Mouse (Mus musculus): Measurements from ENCODE around the gene Ccdc73.
A peak's percentile ranks its signal among the peaks of the same experiment; 100 is the strongest.
"Not testable (repeated sequence)": the region's sequence is repeated elsewhere in the genome, so short reads cannot be mapped to it uniquely, and the experiment has no call there.

The Ccdc73 gene

DNA sequence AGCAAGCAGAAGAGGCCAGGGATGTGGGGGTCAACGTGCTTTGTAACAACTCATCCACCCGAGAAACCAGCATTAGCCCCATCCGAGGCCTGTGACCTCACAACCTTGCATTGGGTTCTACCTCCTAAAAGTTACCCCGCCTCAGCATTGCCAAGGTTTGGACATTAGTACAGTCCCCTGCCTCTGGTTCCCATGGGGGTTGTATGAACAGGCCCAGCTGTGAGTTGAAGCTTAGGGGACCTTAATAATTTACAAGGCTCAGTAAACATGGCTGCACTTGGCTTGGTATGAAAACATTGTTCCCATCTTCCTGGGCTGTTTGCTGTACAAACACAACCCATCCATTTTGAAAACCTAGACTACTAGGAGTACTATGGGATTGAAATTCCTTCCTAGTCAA, 156.2 kb downstream of the Ccdc73 start:
- no peak for DNase-seq (ENCODE audit: low read depth in 2 of 2, low spot score in 2 of 2)

DNA sequence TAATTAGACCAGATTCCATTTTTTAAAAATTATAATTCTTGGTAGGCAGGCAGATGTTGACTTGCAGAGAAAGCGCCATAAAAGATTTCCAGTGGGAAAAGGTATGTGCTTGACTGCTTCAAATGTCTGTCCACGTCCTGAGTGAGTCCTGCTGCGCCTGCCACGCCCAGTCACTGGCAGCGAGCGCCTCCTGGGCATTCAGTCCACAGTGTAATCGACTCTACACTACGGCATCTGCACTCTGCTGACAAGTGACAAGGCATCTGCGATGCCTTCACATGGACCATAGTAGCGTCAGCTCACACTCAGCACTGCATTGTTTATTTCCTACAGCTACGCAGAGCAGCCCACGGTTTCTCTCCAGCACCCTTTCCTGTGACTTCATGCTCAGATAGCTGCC, 158.0 kb downstream of the Ccdc73 start:
- DNase-seq (ENCODE audit: low read depth in 2 of 2, low spot score in 2 of 2), result not testable (repeated sequence)

DNA sequence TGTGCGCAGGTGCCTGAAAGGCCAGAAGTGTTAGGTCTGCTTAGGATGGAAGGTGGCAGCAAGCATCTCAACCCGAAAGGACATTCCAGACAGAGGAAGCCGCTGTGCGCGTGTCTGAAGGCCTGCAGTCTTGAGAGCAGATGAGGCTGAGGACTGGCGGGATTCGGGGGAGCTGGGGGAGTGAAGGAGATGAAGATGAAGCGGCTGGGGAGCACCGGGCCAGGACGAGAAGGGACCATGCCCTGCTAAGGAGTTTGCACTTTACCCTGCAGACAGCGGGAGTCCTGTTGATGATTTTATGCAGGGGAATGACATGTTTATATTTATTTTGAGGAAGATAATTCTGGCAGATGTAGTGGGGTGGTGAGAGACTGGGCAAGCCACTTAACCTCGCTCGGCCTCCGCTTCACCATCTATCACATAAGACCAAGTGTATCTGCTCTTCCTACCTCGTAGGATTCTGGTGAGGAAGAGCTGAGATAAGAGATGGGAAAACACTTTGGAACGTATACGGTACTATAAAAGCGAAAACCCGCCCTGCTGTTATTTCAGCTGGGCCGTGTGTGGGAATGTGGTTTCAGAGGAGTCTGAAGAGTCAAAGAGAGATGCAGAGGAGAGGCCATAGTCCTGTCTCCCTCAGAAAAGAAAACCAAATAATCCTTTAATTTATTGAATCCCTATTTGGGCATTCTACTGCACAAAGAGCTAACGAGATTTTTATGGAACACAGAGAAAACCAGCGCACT, 159.5 kb downstream of the Ccdc73 start:
- DNase-seq (ENCODE audit: low read depth in 2 of 2, low spot score in 2 of 2), result no peak

DNA sequence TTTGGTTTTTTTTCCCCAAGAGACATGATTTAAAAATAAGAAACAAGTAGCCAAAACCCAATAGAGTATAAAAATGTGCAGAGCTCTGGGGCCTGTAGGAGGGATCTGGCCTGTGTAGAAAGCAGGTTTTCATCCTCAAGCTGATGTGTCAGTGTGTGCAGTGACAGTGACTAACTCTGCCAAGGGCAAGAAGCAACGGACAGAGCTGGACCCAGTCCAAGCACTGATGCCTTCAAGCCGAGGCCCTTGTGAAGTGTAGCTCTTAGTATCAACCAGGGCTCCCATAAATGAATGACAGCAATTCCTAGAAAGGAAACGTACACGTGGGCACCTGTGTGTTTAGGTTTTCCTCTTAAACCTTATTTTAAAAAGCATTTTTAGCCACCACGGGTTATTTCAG, 161.2 kb downstream of the Ccdc73 start:
- DNase-seq (ENCODE audit: low read depth in 2 of 2, low spot score in 2 of 2), result no peak

DNA sequence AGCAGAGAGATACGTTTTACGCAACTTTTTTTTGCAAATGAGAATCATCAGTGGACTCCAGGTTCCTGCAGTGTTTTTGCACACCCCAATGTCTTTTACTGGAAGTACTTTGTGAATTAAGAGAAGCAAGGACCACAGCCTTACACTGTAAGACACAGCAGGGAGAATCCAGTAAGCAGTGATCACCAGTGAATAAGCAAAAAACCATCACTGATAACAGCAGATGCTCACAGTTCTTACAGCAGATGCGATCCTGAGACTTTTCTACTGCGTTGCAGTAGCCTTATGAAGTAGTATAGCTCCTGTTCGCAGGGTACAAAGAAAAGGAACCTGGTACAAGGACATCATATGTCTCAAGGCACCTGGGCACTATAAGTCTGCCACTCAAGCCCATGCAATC, 162.9 kb downstream of the Ccdc73 start:
- DNase-seq (ENCODE audit: low read depth in 2 of 2, low spot score in 2 of 2), result no peak

DNA sequence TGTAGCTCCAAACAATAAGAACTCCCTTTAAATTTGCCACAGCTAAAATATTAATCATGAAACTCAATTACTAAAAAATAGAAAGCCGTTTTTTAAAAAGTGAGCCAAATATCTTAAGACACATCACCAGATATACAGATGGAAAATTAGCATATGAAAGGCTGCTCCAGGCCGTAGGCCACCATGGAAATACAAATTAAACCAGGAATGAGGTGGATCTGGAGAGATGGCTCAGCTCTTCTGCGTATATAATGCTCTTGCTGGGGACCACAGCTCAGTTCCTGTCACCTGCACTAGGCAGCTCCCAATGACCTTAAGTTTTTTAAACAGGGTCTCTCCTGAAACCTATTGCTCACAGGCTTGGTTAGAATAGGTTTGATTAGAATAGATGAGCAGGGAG, 166.5 kb downstream of the Ccdc73 start:
- no peak for DNase-seq (ENCODE audit: low read depth in 2 of 2, low spot score in 2 of 2)

DNA sequence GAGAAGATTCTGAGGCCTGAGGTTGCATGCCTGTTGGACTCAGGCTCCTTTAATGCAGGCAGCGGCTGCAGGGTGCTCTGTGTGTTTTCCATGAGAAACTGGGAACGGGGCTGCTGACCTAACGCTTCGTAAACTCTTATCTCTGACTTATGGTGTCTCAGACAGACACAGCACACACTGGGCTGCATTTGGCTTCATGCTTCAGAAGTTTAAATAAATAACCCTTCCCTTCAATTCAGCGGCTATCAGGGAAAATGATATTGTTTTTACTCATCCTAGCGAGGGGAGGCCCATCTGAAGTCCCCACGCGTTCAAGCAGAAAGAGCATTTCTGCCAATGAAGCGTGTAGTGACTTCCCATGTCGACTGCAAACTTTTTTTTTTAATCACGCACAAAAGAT, 168.4 kb downstream of the Ccdc73 start:
- DNase-seq (ENCODE audit: low read depth in 2 of 2, low spot score in 2 of 2), result no peak

DNA sequence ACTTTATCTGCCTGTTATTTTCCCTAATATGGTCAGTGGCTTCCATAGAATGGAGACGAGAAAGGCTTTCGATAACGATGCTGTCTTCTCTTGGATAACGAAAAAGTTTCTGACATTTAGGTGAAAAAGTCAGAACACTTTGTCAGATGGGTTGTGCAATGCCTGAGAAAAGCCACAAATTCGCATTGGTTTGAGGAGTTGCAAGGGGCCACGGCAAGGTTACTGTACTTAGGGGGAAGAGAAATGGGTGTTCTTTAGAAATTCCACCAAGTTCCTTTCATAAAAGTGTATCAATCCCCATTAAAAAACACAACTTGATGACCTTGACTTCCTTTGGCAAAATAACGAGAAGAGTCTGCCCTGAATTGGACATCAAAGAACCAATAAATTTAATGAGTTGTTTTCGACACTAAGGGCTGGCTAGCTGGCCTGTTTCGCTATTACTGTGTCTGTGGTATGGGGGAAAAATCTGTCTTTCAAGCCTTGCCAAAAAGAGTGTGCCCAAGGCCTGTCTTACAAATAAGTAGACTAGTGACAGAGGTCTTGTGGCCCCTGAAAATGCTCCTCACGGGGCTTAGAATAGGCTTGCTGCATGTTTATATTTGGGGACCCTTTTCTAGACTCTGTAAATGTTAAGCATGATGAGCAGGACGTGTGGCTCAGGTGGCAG, 168.9 kb downstream of the Ccdc73 start:
- no peak for DNase-seq (ENCODE audit: low read depth in 2 of 2, low spot score in 2 of 2)

DNA sequence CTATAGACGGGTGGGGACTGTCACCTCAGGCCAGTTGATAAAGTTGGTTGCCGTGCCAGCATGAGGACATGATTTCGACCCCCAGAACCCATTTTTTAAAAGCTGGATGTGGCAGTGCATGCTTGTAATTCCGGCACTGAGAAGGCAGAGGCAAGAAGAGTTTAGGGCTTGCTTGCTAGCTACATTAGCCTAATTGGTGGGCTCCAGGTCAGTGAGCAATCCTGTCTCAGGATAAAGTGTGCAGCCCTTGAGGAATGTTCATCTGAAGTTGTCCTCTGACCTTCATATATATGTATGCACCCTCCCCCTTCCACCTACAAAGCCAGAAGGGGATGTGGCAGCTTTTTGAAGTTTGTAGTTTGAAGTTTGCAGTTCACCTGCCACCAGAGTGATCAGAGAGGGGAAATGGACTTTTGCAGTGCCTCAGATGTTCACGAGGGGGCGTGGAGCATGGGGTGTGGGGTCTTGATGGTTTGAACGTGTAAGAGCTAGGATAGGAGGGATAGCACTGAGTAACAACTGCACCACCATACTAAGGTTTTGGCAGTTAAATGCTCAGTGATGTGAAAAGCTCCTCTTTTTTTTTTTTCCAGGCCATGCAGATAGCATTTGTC, 170.5 kb downstream of the Ccdc73 start:
- peak in 1 of 2 experiments; percentile 2 for DNase-seq (ENCODE audit: low read depth in 2 of 2, low spot score in 2 of 2)

DNA sequence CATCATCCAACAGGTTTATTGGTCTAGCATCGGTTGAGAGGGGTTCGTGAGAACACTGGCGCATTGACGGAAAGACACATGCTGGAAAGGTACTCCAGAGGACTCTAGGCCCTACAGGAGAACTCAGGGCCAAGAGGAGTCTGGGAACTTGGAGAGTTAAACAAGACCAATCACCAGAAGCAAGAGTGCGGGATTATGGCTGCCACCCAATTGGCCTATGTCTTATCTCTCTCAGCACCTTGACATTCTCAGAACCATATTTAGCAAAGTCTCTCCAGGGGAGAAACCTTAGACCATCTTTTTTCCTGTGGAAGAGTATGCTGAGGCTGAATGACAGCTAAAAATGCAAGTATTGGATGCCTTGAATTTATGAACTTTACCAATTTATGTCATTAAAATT, 171.3 kb downstream of the Ccdc73 start:
- DNase-seq (ENCODE audit: low read depth in 2 of 2, low spot score in 2 of 2), result no peak

DNA sequence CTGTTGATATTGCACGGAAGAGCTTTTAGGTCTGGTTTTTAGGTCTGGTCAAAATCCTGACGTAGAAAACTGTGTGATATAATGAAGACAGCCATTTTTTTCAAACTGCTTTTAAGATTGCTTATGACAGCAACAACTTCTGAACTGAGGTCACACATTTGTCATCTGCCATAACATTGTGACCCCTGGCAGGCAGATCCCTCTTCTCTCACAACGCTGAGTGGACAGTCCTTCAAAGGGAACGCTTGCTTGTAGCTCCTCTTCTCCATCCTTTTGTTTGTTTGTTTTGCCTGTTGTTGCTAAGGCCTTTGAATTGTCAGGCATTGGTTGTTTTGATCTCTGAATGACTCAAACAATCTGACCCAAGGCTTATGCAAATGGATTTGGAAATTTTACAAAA, 173.3 kb downstream of the Ccdc73 start:
- DNase-seq (ENCODE audit: low read depth in 2 of 2, low spot score in 2 of 2), result no peak

DNA sequence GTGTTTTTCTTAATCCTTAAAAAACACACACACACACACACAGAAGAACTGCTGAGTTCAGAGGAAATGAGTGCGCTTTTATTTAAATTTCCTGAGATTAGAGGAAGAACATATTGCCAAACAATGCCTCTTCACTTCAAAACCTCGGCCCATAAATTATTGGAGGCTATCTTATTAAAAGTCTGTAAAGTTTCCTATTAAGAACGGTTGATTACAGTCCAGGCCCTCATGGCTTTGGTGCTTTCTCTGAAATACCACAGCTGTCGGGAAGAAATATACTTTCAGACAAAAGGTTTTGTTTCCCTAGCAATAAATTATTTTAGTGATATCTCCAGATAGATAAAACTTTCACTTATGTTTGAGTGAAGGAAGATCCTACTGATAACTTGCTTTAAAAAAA, 175.5 kb downstream of the Ccdc73 start:
- no peak for DNase-seq (ENCODE audit: low read depth in 2 of 2, low spot score in 2 of 2)

DNA sequence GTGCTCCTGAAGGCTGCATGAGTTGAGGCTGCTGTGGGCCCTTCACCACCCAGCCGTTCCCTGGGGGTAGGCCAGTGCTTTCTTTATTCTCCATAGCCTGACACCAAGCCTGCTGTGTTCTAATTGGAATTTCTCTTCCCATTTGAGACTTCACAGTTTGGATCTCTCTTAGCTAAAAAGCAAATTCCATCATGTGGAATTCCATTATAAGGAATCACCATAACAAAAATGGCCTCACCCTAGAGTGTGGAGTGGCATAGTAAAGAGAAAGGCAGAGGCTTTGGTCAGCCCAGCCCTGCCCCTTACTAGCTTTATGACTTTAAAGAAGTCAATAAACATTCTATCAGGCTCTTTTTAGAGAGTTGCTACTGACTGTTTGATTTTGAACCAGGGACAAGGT, 180.7 kb downstream of the Ccdc73 start:
- no peak for DNase-seq (ENCODE audit: low read depth in 2 of 2, low spot score in 2 of 2)

DNA sequence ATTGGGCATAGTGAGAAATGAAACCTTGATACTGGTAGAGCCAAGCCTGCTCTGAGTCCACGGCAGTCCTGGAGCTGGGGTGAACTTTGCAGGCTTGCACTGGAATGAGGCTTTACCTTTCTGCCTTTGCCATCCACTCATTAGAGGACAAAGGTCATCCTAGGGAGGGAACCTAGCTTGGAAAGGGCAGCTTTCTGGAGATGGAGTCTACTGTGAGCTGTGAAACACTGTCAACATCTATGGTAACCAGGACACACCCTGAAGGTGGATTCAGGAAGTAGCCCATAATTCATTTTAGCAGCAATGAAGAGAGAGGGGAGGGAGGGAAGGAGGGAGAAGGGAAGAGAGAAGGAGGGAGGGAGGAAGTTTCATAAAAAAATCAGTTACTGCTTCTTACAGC, 187.9 kb downstream of the Ccdc73 start:
- DNase-seq (ENCODE audit: low read depth in 2 of 2, low spot score in 2 of 2), result no peak

DNA sequence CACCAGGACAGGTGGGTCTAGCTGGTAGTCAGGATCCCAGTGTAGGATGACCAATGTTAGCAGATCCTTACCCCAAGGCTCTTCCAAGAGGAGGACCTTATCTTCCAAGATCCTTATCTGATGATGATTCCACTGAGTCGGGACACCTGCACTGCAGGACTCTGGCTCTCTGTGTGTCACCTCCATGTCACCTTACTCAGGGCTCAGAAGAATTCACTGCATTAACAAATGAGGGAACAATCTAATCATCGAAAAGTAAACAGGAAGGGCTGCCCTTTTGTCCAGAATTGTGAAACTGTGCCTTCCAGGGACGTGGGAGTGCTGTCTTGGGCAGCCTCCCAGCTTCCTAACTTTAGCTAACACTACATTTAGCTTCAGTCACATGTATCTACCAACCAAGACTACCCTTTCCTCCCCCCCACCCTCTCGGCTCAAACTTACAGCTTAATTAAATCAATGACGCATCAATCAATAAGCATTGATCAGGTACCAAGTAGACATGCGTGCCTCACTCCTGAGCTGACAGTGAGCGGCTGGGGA, 191.0 kb downstream of the Ccdc73 start:
- no peak for DNase-seq (ENCODE audit: low read depth in 2 of 2, low spot score in 2 of 2)

DNA sequence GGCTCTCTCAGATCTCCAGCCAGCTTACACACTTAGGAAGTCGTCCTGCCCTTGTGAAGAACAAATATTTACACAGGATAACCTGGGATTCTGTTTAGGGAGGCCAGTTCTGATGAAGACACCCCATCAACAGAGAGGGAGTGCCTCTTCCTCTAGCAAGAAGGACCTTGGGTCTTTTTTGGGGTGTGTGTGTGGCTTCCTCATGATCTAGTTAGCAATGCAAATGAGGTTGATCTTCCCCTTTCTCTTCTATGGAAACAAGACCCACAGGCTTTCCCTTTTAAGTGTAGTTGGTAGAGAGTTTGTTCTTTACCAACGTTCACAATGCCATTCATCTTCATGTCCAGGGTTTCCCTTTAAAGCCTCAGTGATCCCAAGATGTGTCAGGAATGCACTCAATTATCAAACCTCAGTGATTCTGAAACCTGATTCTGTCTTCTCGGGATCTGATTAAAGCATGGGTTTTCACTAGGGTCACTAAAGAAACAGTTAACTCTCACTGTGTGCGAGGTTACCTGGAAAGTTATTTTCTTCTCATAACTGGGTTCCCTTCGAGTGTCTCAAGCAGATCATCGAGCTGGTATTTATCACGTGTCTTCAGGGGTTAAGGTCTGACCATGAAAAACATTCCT, 195.3 kb downstream of the Ccdc73 start:
- no peak for DNase-seq (ENCODE audit: low read depth in 2 of 2, low spot score in 2 of 2)
